Mouse (Mus musculus): Measurements from ENCODE around the gene Il15ra.
"Not testable (repeated sequence)": the region's sequence is repeated elsewhere in the genome, so short reads cannot be mapped to it uniquely, and the experiment has no call there.

Il15ra gene

GRCm38 (mm10) chr2:11708538-11708937, 3.4 kb downstream of the Il15ra start:
- no peak for DNase-seq (ENCODE audit: low read depth, low spot score)

GRCm38 (mm10) chr2:11710101-11710500, 5.0 kb downstream of the Il15ra start:
- DNase-seq (ENCODE audit: low read depth, low spot score): not testable (repeated sequence)

GRCm38 (mm10) chr2:11712483-11712990, 7.4 kb downstream of the Il15ra start:
- DNase-seq (ENCODE audit: low read depth, low spot score): no peak

- DNase-seq (ENCODE audit: low read depth, low spot score): no peak
These were observed 7.9 kb downstream of the Il15ra start for GRCm38 (mm10) chr2:11713021-11713420.

GRCm38 (mm10) chr2:11714535-11714934, 9.4 kb downstream of the Il15ra start:
- no peak for DNase-seq (ENCODE audit: low read depth, low spot score)

GRCm38 (mm10) chr2:11718573-11718972, 13.5 kb downstream of the Il15ra start:
- no peak for DNase-seq (ENCODE audit: low read depth, low spot score)

GRCm38 (mm10) chr2:11722564-11722963, 17.5 kb downstream of the Il15ra start:
- no peak for DNase-seq (ENCODE audit: low read depth, low spot score)

GRCm38 (mm10) chr2:11727574-11727973, 22.5 kb downstream of the Il15ra start:
- no peak for DNase-seq (ENCODE audit: low read depth, low spot score)

GRCm38 (mm10) chr2:11729091-11729490, 24.0 kb downstream of the Il15ra start:
- no peak for DNase-seq (ENCODE audit: low read depth, low spot score)

- DNase-seq (ENCODE audit: low read depth, low spot score): no peak
These were observed 27.9 kb downstream of the Il15ra start for GRCm38 (mm10) chr2:11732978-11733377.

- DNase-seq (ENCODE audit: low read depth, low spot score): no peak
These were observed 30.8 kb downstream of the Il15ra start for GRCm38 (mm10) chr2:11735853-11736252.

GRCm38 (mm10) chr2:11738794-11739193, 33.7 kb downstream of the Il15ra start:
- DNase-seq (ENCODE audit: low read depth, low spot score): no peak

GRCm38 (mm10) chr2:11739516-11740051, 34.5 kb downstream of the Il15ra start:
- DNase-seq (ENCODE audit: low read depth, low spot score): no peak

- DNase-seq (ENCODE audit: low read depth, low spot score): no peak
These were observed 57.5 kb downstream of the Il15ra start for GRCm38 (mm10) chr2:11762541-11762940.

GRCm38 (mm10) chr2:11765694-11766093, 60.6 kb downstream of the Il15ra start:
- no peak for DNase-seq (ENCODE audit: low read depth, low spot score)

- DNase-seq (ENCODE audit: low read depth, low spot score): no peak
These were observed 61.5 kb downstream of the Il15ra start for GRCm38 (mm10) chr2:11766485-11767160.

GRCm38 (mm10) chr2:11767161-11767545, 62.1 kb downstream of the Il15ra start:
- DNase-seq (ENCODE audit: low read depth, low spot score): no peak

- DNase-seq (ENCODE audit: low read depth, low spot score): no peak
These were observed 66.6 kb downstream of the Il15ra start for GRCm38 (mm10) chr2:11771701-11772100.

GRCm38 (mm10) chr2:11772401-11772800, 67.3 kb downstream of the Il15ra start:
- no peak for DNase-seq (ENCODE audit: low read depth, low spot score)

- no peak for DNase-seq (ENCODE audit: low read depth, low spot score)
These were observed 69.3 kb downstream of the Il15ra start for GRCm38 (mm10) chr2:11774426-11774825.

GRCm38 (mm10) chr2:11775121-11775520, 70.0 kb downstream of the Il15ra start:
- no peak for DNase-seq (ENCODE audit: low read depth, low spot score)

GRCm38 (mm10) chr2:11776415-11776814, 71.3 kb downstream of the Il15ra start:
- DNase-seq (ENCODE audit: low read depth, low spot score): no peak
